In the genomic region with DNA sequence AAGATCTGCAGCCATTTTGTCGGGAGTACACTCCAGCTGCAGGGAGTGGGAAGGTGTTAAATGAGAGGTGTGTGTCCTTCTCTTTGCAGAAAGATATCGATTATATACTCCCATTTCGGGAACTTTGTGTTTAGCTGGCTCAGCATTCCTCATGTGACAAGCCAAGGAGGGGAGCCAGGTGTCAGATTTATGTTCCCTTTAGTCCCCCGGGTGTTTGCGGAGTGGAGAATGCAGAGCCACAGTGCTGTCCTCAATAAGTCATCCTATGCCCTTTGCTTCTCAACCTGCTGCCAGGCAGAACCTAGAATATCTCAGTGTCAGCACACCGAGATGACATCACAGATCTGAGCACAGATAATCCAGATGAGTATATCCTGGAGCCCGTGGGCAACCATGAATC, we compare ENCODE assay signal across 29 mouse cellular contexts. TPM values are rescaled to one million over a fixed set of nuclear protein-coding genes. Genes with fewer than 3 reads are reported as not detected.
DNase-seq lines count a peak whose midpoint lies in the region; ATAC-seq and TF ChIP-seq lines count a peak whose summit lies in the region.
"Had no signal": no experiment of that assay in that cellular context is flagged by ENCODE, and none has a peak within 500 bp of the region (broad histone marks: within the 10 kb centered on the region; RNA-seq: fewer than 3 reads in every experiment).

No protein-coding gene starts in this region.

- ATAC-seq in frontal cortex, adult (ENCODE audit: low TSS enrichment), result peak; percentile 27; the same call in 1 of the 2 replicates
- peak; percentile 27; the same call in 1 of the 2 replicates for ATAC-seq in neural tube, embryonic 13.5 days (ENCODE audit: low read depth)
- no peak for ATAC-seq in stomach, postnatal 0 days (ENCODE audit: low FRiP score, low TSS enrichment)
- ATAC-seq: activated CD4-positive, CD25-positive, alpha-beta regulatory T cell, adult 4 months; CD4-positive, CD25-positive, alpha-beta regulatory T cell, adult 4 months; forebrain, embryonic 14.5 days; forebrain, embryonic 16.5 days; Patski had no signal

- no peak overlapping the region for H3K4me3 ChIP-seq in neural tube, embryonic 13.5 days
- H3K4me3 ChIP-seq in stomach, postnatal 0 days (ENCODE audit: low read depth, low read length), result no peak overlapping the region
- H3K4me3 ChIP-seq: embryonic facial prominence, embryonic 13.5 days; embryonic facial prominence, embryonic 15.5 days; erythroblast, embryonic 14.5 days; forebrain, embryonic 10.5 days; forebrain, embryonic 12.5 days had no signal

- TF ChIP-seq EP300 in stomach, postnatal 0 days (optimal IDR thresholded peaks at IDR 0.05), result no peak

- H3K4me2 ChIP-seq in neural tube, embryonic 13.5 days, result no peak overlapping the region
- no peak overlapping the region for H3K4me2 ChIP-seq in stomach, postnatal 0 days (replicated peaks; ENCODE audit: low read depth)
- H3K4me2 ChIP-seq: embryonic facial prominence, embryonic 13.5 days; embryonic facial prominence, embryonic 15.5 days; forebrain, embryonic 12.5 days had no signal

- H3K4me1 ChIP-seq in neural tube, embryonic 13.5 days (replicated peaks), result 0 out of 2 replicates have a peak, but pooled peaks cover 6% of the 10 kb centered on the region
- H3K4me1 ChIP-seq in stomach, postnatal 0 days (replicated peaks; ENCODE audit: control insufficient read depth, insufficient read depth), result no peaks in the 10 kb centered on the region
- H3K4me1 ChIP-seq: embryonic facial prominence, embryonic 13.5 days; embryonic facial prominence, embryonic 15.5 days; forebrain, embryonic 10.5 days; forebrain, embryonic 12.5 days had no signal

- no peaks in the 10 kb centered on the region for H3K36me3 ChIP-seq in neural tube, embryonic 13.5 days
- H3K36me3 ChIP-seq in stomach, postnatal 0 days (ENCODE audit: control insufficient read depth, insufficient read depth, low read length), result no peaks in the 10 kb centered on the region
- H3K36me3 ChIP-seq: embryonic facial prominence, embryonic 13.5 days; embryonic facial prominence, embryonic 15.5 days; forebrain, embryonic 10.5 days; forebrain, embryonic 12.5 days; G1E had no signal

- DNase-seq in frontal cortex, postnatal 14 days (ENCODE audit: low spot score in 2 of 2), result no peak
- no peak for DNase-seq in neural tube, embryonic 10.5 days (ENCODE audit: extremely low spot score, low spot score)
- DNase-seq in stomach, postnatal 0 days (ENCODE audit: low spot score), result no peak
- DNase-seq: adrenal gland, adult 8-10 months; adrenal gland, postnatal 14 days; adrenal gland, postnatal 36 days; B cell, adult 2 months; cerebellum, adult 11 months; cerebellum, adult 18-20 months; cerebellum, adult 8-10 months; cerebellum, adult 9-11 months; cerebellum, postnatal 14 days; cerebellum, postnatal 36 days; embryo, embryonic 11 days had no signal

- H3K9me3 ChIP-seq in neural tube, embryonic 13.5 days, result no peaks in the 10 kb centered on the region
- no peaks in the 10 kb centered on the region for H3K9me3 ChIP-seq in stomach, postnatal 0 days (ENCODE audit: control insufficient read depth, low read length)
- H3K9me3 ChIP-seq: embryonic facial prominence, embryonic 13.5 days; embryonic facial prominence, embryonic 15.5 days; forebrain, embryonic 10.5 days; forebrain, embryonic 12.5 days had no signal

- TF ChIP-seq CTCF in stomach, postnatal 0 days (IDR thresholded peaks at IDR 0.05; ENCODE audit: low read depth), result no peak

- no peak overlapping the region for H3K9ac ChIP-seq in neural tube, embryonic 13.5 days
- H3K9ac ChIP-seq in stomach, postnatal 0 days (ENCODE audit: low read length), result no peak overlapping the region
- H3K9ac ChIP-seq: embryonic facial prominence, embryonic 13.5 days; embryonic facial prominence, embryonic 15.5 days; forebrain, embryonic 12.5 days had no signal

- 70% methylated on average over 7 of the region's 7 CpGs for whole genome bisulfite sequencing in neural tube, embryonic 13.5 days
- 50% methylated on average over 7 of the region's 7 CpGs for WGBS in stomach, postnatal 0 days

- H3K27ac ChIP-seq in neural tube, embryonic 13.5 days (replicated peaks), result no peak overlapping the region
- H3K27ac ChIP-seq in stomach, postnatal 0 days (replicated peaks), result no peak overlapping the region
- H3K27ac ChIP-seq: embryonic facial prominence, embryonic 13.5 days; embryonic facial prominence, embryonic 15.5 days; forebrain, embryonic 10.5 days; forebrain, embryonic 12.5 days had no signal

- H3K27me3 ChIP-seq in neural tube, embryonic 13.5 days, result no peaks in the 10 kb centered on the region
- no peaks in the 10 kb centered on the region for H3K27me3 ChIP-seq in stomach, postnatal 0 days (ENCODE audit: control insufficient read depth, insufficient read depth, low read length)
- H3K27me3 ChIP-seq: CH12.LX; embryonic facial prominence, embryonic 13.5 days; embryonic facial prominence, embryonic 15.5 days; forebrain, embryonic 12.5 days had no signal

RNA-seq across cellular contexts. Expression of gene Tpo, which starts 10.1 kb away (rescaled TPM):
- polyA plus RNA-seq in neural tube, embryonic 13.5 days (2015; fragmentation: Nextera tagmentation; extraction: Ambion mirVana), result not detected in 2 replicates
- not detected in 2 replicates for polyA plus RNA-seq in stomach, postnatal 0 days (2015; fragmentation: Nextera tagmentation; extraction: Ambion mirVana)
- polyA plus RNA-seq: activated CD4-positive, CD25-positive, alpha-beta regulatory T cell, adult 4 months; CD4-positive, CD25-positive, alpha-beta regulatory T cell, adult 4 months; embryonic facial prominence, embryonic 11.5 days; embryonic facial prominence, embryonic 13.5 days; erythroblast, embryonic 14.5 days; forebrain, embryonic 10.5 days; forebrain, embryonic 12.5 days; G1E; Patski had no signal
